Mouse (Mus musculus): ENCODE measurements around the gene Pnkp. TPM values are rescaled to one million over a fixed set of nuclear protein-coding genes. Genes with fewer than 3 reads are reported as not detected.

Pnkp gene
- polyA plus RNA-seq, 1 experiment from 2014 or later: 29.8 TPM

GRCm38 (mm10) chr7:44856265-44856916 is 548 bp upstream of the Pnkp start:
- H3K27ac ChIP-seq: peak overlapping the region; percentile 95
- ATAC-seq (ENCODE audit: insufficient number of reproducible peaks, low FRiP score, low TSS enrichment, low read depth): no peak

GRCm38 (mm10) chr7:44857905-44858304 is 966 bp downstream of the Pnkp start:
- H3K4me1 ChIP-seq: peaks cover 66% of the 10 kb centered on the region
- no peaks in the 10 kb centered on the region for H3K9me3 ChIP-seq
- peak overlapping the region; percentile 91 for H3K4me2 ChIP-seq
- H3K27ac ChIP-seq: peak overlapping the region; percentile 95
- H3K27me3 ChIP-seq: no peaks in the 10 kb centered on the region
- peak overlapping the region; percentile 68 for H3K4me3 ChIP-seq
- peak overlapping the region; percentile 76; the same call in 1 of the 2 replicates for H3K9ac ChIP-seq
- WGBS: 28% methylated on average over 8 of the region's 8 CpGs
- ATAC-seq (ENCODE audit: insufficient number of reproducible peaks, low FRiP score, low TSS enrichment, low read depth): no peak
- H3K36me3 ChIP-seq: peaks cover 20% of the 10 kb centered on the region

More at GRCm38 (mm10) chr7:44856265-44856916, 548 bp upstream of the Pnkp start:
- Histone ChIP-seq H3K36me3 (peaks cover 18% of the 10 kb centered on the region), H3K4me2 (peak overlapping the region; percentile 91), H3K9me3 (no peaks in the 10 kb centered on the region), H3K4me1 (peaks cover 74% of the 10 kb centered on the region), H3K9ac (no peak overlapping the region), H3K27me3 (no peaks in the 10 kb centered on the region), H3K4me3 (peak overlapping the region; percentile 68)
- WGBS: 60% methylated on average over 9 of the region's 9 CpGs

- Histone ChIP-seq H3K9ac (no peak overlapping the region), H3K9me3 (no peaks in the 10 kb centered on the region), H3K27me3 (no peaks in the 10 kb centered on the region), H3K4me2 (no peak overlapping the region), H3K36me3 (peaks cover 35% of the 10 kb centered on the region), H3K4me1 (peaks cover 60% of the 10 kb centered on the region), H3K4me3 (no peak overlapping the region), H3K27ac (no peak overlapping the region)
- 91% methylated on average over 11 of the region's 11 CpGs for WGBS
- ATAC-seq (ENCODE audit: insufficient number of reproducible peaks, low FRiP score, low TSS enrichment, low read depth): no peak
Observed at GRCm38 (mm10) chr7:44859896-44860295, 3.0 kb downstream of the Pnkp start.

- H3K4me3 ChIP-seq: no peak overlapping the region
- H3K9ac ChIP-seq: no peak overlapping the region
- 59% methylated on average over 22 of the region's 22 CpGs for WGBS
- peak overlapping the region; percentile 68 for H3K27ac ChIP-seq
- peaks cover 60% of the 10 kb centered on the region for H3K4me1 ChIP-seq
- H3K4me2 ChIP-seq: no peak overlapping the region
- no peaks in the 10 kb centered on the region for H3K27me3 ChIP-seq
- no peaks in the 10 kb centered on the region for H3K9me3 ChIP-seq
- H3K36me3 ChIP-seq: peaks cover 45% of the 10 kb centered on the region
- no peak for ATAC-seq (ENCODE audit: insufficient number of reproducible peaks, low FRiP score, low TSS enrichment, low read depth)
Observed at GRCm38 (mm10) chr7:44860576-44861428, 3.9 kb downstream of the Pnkp start.

GRCm38 (mm10) chr7:44861429-44861816 is 4.5 kb downstream of the Pnkp start:
- no peak for ATAC-seq (ENCODE audit: insufficient number of reproducible peaks, low FRiP score, low TSS enrichment, low read depth)
- Histone ChIP-seq H3K4me2 (no peak overlapping the region), H3K4me1 (peaks cover 62% of the 10 kb centered on the region), H3K9ac (no peak overlapping the region), H3K4me3 (no peak overlapping the region), H3K27me3 (no peaks in the 10 kb centered on the region), H3K36me3 (peaks cover 50% of the 10 kb centered on the region), H3K27ac (peak overlapping the region; percentile 68), H3K9me3 (no peaks in the 10 kb centered on the region)
- WGBS: 76% methylated on average over 14 of the region's 14 CpGs

- WGBS: 69% methylated on average over 8 of the region's 8 CpGs
- no peaks in the 10 kb centered on the region for H3K27me3 ChIP-seq
- H3K4me2 ChIP-seq: no peak overlapping the region
- H3K9ac ChIP-seq: no peak overlapping the region
- H3K36me3 ChIP-seq: peaks cover 50% of the 10 kb centered on the region
- no peak overlapping the region for H3K27ac ChIP-seq
- H3K4me3 ChIP-seq: no peak overlapping the region
- H3K4me1 ChIP-seq: peaks cover 69% of the 10 kb centered on the region
- no peaks in the 10 kb centered on the region for H3K9me3 ChIP-seq
- ATAC-seq (ENCODE audit: insufficient number of reproducible peaks, low FRiP score, low TSS enrichment, low read depth): no peak
Observed at GRCm38 (mm10) chr7:44862434-44862833, 5.5 kb downstream of the Pnkp start.

- Histone ChIP-seq H3K36me3 (peaks cover 50% of the 10 kb centered on the region), H3K9ac (no peak overlapping the region), H3K27ac (peak overlapping the region; percentile 39), H3K4me1 (peaks cover 70% of the 10 kb centered on the region), H3K4me3 (no peak overlapping the region), H3K9me3 (no peaks in the 10 kb centered on the region), H3K27me3 (no peaks in the 10 kb centered on the region), H3K4me2 (no peak overlapping the region)
- ATAC-seq (ENCODE audit: insufficient number of reproducible peaks, low FRiP score, low TSS enrichment, low read depth): no peak
- 91% methylated on average over 14 of the region's 14 CpGs for WGBS
Observed at GRCm38 (mm10) chr7:44863210-44863609, 6.3 kb downstream of the Pnkp start.

- Histone ChIP-seq H3K36me3 (peaks cover 50% of the 10 kb centered on the region), H3K9me3 (no peaks in the 10 kb centered on the region), H3K4me1 (peaks cover 69% of the 10 kb centered on the region), H3K4me2 (no peak overlapping the region), H3K27me3 (no peaks in the 10 kb centered on the region), H3K9ac (no peak overlapping the region; the same call in 1 of the 2 replicates), H3K4me3 (no peak overlapping the region), H3K27ac (0 out of 2 replicates have a peak overlapping the region, but pooled peaks have one; percentile 39)
- ATAC-seq (ENCODE audit: insufficient number of reproducible peaks, low FRiP score, low TSS enrichment, low read depth): no peak
- WGBS: 84% methylated on average over 11 of the region's 11 CpGs
Observed at GRCm38 (mm10) chr7:44863982-44864494, 7.1 kb downstream of the Pnkp start.

- WGBS: 75% methylated on average over 24 of the region's 24 CpGs
- no peak overlapping the region for H3K9ac ChIP-seq
- H3K36me3 ChIP-seq: peaks cover 50% of the 10 kb centered on the region
- no peak overlapping the region for H3K4me2 ChIP-seq
- peaks cover 67% of the 10 kb centered on the region for H3K4me1 ChIP-seq
- ATAC-seq (ENCODE audit: insufficient number of reproducible peaks, low FRiP score, low TSS enrichment, low read depth): no peak
- H3K27ac ChIP-seq: peak overlapping the region; percentile 74
- no peaks in the 10 kb centered on the region for H3K9me3 ChIP-seq
- H3K27me3 ChIP-seq: no peaks in the 10 kb centered on the region
- no peak overlapping the region for H3K4me3 ChIP-seq
Observed at GRCm38 (mm10) chr7:44864595-44865542, 7.9 kb downstream of the Pnkp start.

GRCm38 (mm10) chr7:44866276-44867009 is 9.5 kb downstream of the Pnkp start:
- no peaks in the 10 kb centered on the region for H3K27me3 ChIP-seq
- peaks cover 65% of the 10 kb centered on the region for H3K4me1 ChIP-seq
- H3K4me2 ChIP-seq: peak overlapping the region; percentile 75
- H3K9me3 ChIP-seq: no peaks in the 10 kb centered on the region
- peak overlapping the region; percentile 26; the same call in 1 of the 2 replicates for H3K9ac ChIP-seq
- ATAC-seq (ENCODE audit: insufficient number of reproducible peaks, low FRiP score, low TSS enrichment, low read depth): no peak
- peaks cover 49% of the 10 kb centered on the region for H3K36me3 ChIP-seq
- H3K27ac ChIP-seq: peak overlapping the region; percentile 74
- 40% methylated on average over 15 of the region's 15 CpGs for WGBS
- H3K4me3 ChIP-seq: peak overlapping the region; percentile 97

All from limb, embryonic 15.5 days (tissue).